Mouse (Mus musculus): ENCODE measurements around the gene Srpk2.

- no peak for TF ChIP-seq POLR2A (IDR thresholded peaks at IDR 0.05; ENCODE audit: low read depth, low read length)
- TF ChIP-seq MXI1 (IDR thresholded peaks at IDR 0.05; ENCODE audit: low read depth, low read length) = no peak
- no peak for TF ChIP-seq HCFC1 (IDR thresholded peaks at IDR 0.05; ENCODE audit: low read depth, low read length)
- no peak for TF ChIP-seq ZKSCAN1 (IDR thresholded peaks at IDR 0.05; ENCODE audit: borderline replicate concordance, low read depth, low read length)
- no peak for TF ChIP-seq EP300 (IDR thresholded peaks at IDR 0.05; ENCODE audit: low read length)
- no peak for TF ChIP-seq ELF1 (IDR thresholded peaks at IDR 0.05; ENCODE audit: low read depth, low read length)
- no peak for TF ChIP-seq POLR2AphosphoS2 (IDR thresholded peaks at IDR 0.05; ENCODE audit: low read depth, low read length)
- no peak for TF ChIP-seq USF2 (conservative IDR thresholded peaks at IDR 0.05; ENCODE audit: low read depth, low read length)
- no peak for TF ChIP-seq MAX (IDR thresholded peaks at IDR 0.05; ENCODE audit: low read length)
- TF ChIP-seq CTCF (conservative IDR thresholded peaks at IDR 0.05 in 1 of 2, IDR thresholded peaks at IDR 0.05 in 1 of 2; ENCODE audit: low read depth in 2 of 2, low read length in 2 of 2) = no peak
- TF ChIP-seq KAT2A (IDR thresholded peaks at IDR 0.05; ENCODE audit: insufficient replicate concordance, low read length) = no peak
- TF ChIP-seq NELFE (IDR thresholded peaks at IDR 0.05; ENCODE audit: low read depth, low read length) = no peak
- no peak for TF ChIP-seq ETS1 (conservative IDR thresholded peaks at IDR 0.05; ENCODE audit: low read depth, low read length)
Observed at GRCm38 (mm10) chr5:23665906-23666305, 18.5 kb downstream of the Srpk2 start.
